Mouse (Mus musculus) brain, embryonic 14.5 days (tissue): ENCODE results near the gene Os9.

Experiments
- CTCF ChIP-seq: fragments of 200-500 bp; IDR thresholded peaks from 2 replicates; pipeline ENCODE4 v1.5.1; 2012; ENCODE audit warnings: inconsistent platforms, mild to moderate bottlenecking, moderate library complexity, borderline replicate concordance; ENCODE audit not compliant: insufficient read depth, insufficient read length; ENCODE audit errors: extremely low read depth
- POLR2A ChIP-seq: fragments of 200-500 bp; IDR thresholded peaks from 2 replicates; pipeline ENCODE4 v1.6.1; 2012; ENCODE audit warnings: mild to moderate bottlenecking, inconsistent platforms, borderline replicate concordance; ENCODE audit not compliant: poor library complexity, insufficient read depth, insufficient read length, severe bottlenecking; ENCODE audit errors: extremely low read depth

- TF ChIP-seq CTCF: peak; percentile 16; the same call in 1 of the 2 replicates
- TF ChIP-seq POLR2A: no peak
Observed at GRCm38 (mm10) chr10:127111001-127111887, 9.7 kb downstream of the Os9 start.
